Mouse (Mus musculus): ENCODE data around the gene Drd3.

Gene Drd3

GRCm38 (mm10) chr16:43801137-43801536 is 47.3 kb downstream of the Drd3 start:
- no peak for DNase-seq (ENCODE audit: low read depth, low spot score)

- peak; percentile 53 for DNase-seq (ENCODE audit: low read depth, low spot score)
Observed at GRCm38 (mm10) chr16:43801791-43802307, 48.0 kb downstream of the Drd3 start.

GRCm38 (mm10) chr16:43802466-43802865 is 48.6 kb downstream of the Drd3 start:
- no peak for DNase-seq (ENCODE audit: low read depth, low spot score)

- DNase-seq (ENCODE audit: low read depth, low spot score): no peak
Observed at GRCm38 (mm10) chr16:43804364-43804763, 50.5 kb downstream of the Drd3 start.

- DNase-seq (ENCODE audit: low read depth, low spot score): no peak
Observed at GRCm38 (mm10) chr16:43807048-43807447, 53.2 kb downstream of the Drd3 start.

- no peak for DNase-seq (ENCODE audit: low read depth, low spot score)
Observed at GRCm38 (mm10) chr16:43809429-43809828, 55.6 kb downstream of the Drd3 start.

- DNase-seq (ENCODE audit: low read depth, low spot score): no peak
Observed at GRCm38 (mm10) chr16:43811402-43811801, 57.6 kb downstream of the Drd3 start.

GRCm38 (mm10) chr16:43814644-43815043 is 60.8 kb downstream of the Drd3 start:
- DNase-seq (ENCODE audit: low read depth, low spot score): no peak

- no peak for DNase-seq (ENCODE audit: low read depth, low spot score)
Observed at GRCm38 (mm10) chr16:43816321-43816720, 62.5 kb downstream of the Drd3 start.

GRCm38 (mm10) chr16:43818404-43818803 is 64.6 kb downstream of the Drd3 start:
- no peak for DNase-seq (ENCODE audit: low read depth, low spot score)

GRCm38 (mm10) chr16:43827492-43827891 is 73.7 kb downstream of the Drd3 start:
- no peak for DNase-seq (ENCODE audit: low read depth, low spot score)

- no peak for DNase-seq (ENCODE audit: low read depth, low spot score)
Observed at GRCm38 (mm10) chr16:43831957-43832356, 78.1 kb downstream of the Drd3 start.

- no peak for DNase-seq (ENCODE audit: low read depth, low spot score)
Observed at GRCm38 (mm10) chr16:43841236-43841635, 87.4 kb downstream of the Drd3 start.

- DNase-seq (ENCODE audit: low read depth, low spot score): no peak
Observed at GRCm38 (mm10) chr16:43849839-43850238, 96.0 kb downstream of the Drd3 start.

- no peak for DNase-seq (ENCODE audit: low read depth, low spot score)
Observed at GRCm38 (mm10) chr16:43858941-43859476, 105.2 kb downstream of the Drd3 start.

- DNase-seq (ENCODE audit: low read depth, low spot score): no peak
Observed at GRCm38 (mm10) chr16:43860624-43861023, 106.8 kb downstream of the Drd3 start.

- DNase-seq (ENCODE audit: low read depth, low spot score): no peak
Observed at GRCm38 (mm10) chr16:43869805-43870204, 116.0 kb downstream of the Drd3 start.

GRCm38 (mm10) chr16:43871419-43871818 is 117.6 kb downstream of the Drd3 start:
- DNase-seq (ENCODE audit: low read depth, low spot score): no peak

Measured in WW6 (cell line).